Mouse (Mus musculus) thymus, postnatal 25 days (tissue): Measurements from ENCODE around the gene Alyref.
"Not testable (repeated sequence)": the region's sequence is repeated elsewhere in the genome, so short reads cannot be mapped to it uniquely, and the experiment has no call there.

Source experiments
- DNase-seq: peaks from one replicate; pipeline ENCODE4 v3.0.0; 2022

Gene Alyref

DNA sequence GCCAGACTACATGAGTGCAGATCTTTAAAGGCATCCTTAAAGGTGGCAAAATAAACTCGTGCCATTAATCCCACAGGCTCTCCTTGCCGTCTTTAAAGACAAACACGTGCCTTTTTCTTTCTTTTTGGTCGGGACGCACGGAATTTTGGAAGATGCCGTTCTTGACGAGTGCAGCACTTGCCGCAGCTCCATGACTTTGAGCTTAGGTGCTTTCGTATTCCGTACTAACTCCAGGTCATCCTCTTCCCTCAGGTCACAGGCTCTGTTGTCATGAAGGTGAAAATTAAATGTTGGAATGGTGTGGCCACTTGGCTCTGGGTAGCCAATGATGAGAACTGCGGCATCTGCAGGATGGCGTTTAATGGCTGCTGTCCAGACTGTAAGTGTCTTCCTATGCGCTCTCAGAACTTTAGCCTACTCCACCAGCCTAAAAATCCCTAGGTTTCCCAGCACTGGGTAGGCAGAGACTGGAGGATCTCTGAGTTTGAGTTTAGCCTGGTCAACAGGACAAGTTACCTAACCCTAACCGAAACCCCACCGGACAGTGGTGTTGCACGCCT is 905 bp upstream of the Alyref start:
- no peak for DNase-seq

GRCm38 (mm10) chr11:120597240-120598235 is 627 bp downstream of the Alyref start:
- no peak for DNase-seq

DNA sequence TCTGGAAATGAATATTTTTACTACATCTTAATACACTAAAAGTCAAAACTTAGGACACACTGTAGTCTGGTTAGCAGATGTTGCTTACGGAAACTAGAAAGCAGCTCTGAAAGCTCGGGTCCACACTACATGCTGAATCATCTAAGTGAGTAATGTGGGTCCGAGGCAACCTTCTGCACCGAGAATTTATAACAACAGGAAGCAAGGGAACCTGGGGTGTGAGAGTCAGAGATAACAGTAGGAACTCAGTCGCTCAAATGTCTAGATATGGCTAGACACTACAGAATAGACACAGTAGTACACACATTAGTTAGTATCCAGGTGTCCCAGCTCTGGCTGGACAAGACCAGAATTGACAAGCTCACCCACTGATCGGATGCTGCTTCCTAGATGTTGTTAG is 9.6 kb downstream of the Alyref start:
- no peak for DNase-seq

GRCm38 (mm10) chr11:120583937-120584336 is 14.2 kb downstream of the Alyref start:
- no peak for DNase-seq

GRCm38 (mm10) chr11:120582982-120583293 is 15.2 kb downstream of the Alyref start:
- not testable (repeated sequence) for DNase-seq

GRCm38 (mm10) chr11:120582268-120582981 is 15.7 kb downstream of the Alyref start:
- DNase-seq: peak; percentile 64

DNA sequence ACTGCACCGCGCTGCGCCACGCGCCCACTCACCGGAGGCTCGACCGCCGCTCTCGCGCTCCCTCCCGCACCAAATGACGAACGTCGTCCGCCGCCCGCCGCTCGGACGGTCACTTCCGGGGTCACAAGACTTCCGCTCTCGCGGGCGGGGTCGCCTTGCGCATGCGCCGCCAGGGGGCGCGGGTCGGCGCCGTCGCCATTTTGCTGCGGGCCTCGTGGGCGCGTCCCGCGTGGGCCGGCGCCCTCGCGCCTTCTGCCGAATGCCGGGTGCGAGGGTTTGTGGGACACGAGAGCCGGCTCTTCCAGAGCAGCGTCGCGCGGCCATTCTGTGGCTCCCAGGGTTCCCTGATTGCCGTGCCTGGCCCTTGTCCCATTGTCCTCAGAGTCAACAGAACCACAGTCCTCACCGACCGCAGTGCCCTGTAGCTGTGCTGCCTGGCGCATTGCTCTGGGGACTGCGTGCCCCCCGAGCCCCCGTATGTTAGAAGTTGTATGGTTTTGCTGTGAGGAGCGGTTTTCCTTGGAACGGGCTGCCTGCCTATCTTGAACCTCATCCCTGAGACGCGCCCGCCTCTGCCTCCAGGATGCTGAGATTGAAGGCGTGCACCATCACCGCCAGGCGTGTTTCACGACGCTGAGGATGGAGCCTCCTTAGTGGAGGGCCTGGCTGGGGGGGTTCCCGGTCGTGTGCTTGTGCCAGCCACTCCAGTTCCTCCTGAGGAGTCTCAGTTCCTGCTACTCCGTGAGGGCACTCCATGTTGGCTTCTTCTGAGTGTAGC is 16.5 kb downstream of the Alyref start, which contains the start of gene Arhgdia:
TSS of gene Arhgdia (minus strand) at position 135 of the 778 bp plus-strand sequence.
- DNase-seq: peak; percentile 90

DNA sequence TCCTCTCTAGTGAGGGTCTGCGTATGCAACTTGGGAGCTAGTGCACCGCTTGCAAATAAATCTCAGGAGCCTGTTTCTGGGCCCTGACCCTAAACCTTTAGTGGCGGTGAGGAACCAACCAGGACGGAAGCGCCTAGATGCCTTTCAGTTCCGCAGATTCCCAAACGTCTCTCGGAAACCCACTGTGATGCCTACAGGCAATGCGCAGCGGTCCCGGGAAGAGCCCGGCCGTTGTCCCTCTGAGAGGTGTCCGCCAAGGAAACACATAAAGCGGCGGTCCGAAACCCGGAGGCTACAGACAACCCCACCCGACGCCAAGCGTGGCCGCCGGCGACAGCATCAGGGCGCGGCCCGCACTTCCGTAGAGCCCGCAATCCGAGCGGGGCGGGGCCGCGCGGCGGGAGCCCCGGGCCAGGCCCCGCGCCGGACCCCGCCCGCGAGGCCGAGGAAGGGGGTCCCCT is 17.3 kb downstream of the Alyref start:
- DNase-seq: peak; percentile 51

- peak; percentile 30 for DNase-seq
Observed at GRCm38 (mm10) chr11:120580190-120580589, 18.0 kb downstream of the Alyref start.

GRCm38 (mm10) chr11:120579316-120580107 is 18.7 kb downstream of the Alyref start:
- peak; percentile 87 for DNase-seq

DNA sequence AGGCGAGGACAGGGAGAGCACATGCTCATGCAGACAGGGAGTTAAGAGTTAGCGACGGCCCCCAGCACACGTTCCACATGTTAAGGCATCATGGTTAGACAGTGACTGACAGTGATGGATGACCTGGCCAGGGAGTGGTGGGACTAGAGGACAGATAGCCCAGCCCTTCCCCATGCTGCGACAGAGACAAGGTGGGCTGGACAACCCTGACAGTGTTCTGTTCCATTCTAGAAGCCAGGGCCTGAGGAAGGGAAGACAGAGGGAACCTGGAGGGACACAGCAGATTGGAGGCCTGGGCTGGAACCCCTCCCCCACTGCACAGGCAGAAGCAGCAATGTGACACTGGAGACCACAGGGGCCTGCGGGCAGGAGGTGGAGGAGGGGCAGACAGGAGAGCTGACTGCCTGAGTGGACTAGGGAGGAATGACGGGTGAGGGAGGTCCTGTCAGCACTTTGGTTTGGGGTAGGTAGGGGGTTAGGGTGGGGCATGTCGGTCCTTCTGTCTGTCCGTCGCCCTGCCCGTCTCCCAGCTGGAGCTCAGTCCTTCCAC is 19.4 kb downstream of the Alyref start:
- no peak for DNase-seq

- DNase-seq: no peak
Observed at GRCm38 (mm10) chr11:120578024-120578693, 20.0 kb downstream of the Alyref start.

DNA sequence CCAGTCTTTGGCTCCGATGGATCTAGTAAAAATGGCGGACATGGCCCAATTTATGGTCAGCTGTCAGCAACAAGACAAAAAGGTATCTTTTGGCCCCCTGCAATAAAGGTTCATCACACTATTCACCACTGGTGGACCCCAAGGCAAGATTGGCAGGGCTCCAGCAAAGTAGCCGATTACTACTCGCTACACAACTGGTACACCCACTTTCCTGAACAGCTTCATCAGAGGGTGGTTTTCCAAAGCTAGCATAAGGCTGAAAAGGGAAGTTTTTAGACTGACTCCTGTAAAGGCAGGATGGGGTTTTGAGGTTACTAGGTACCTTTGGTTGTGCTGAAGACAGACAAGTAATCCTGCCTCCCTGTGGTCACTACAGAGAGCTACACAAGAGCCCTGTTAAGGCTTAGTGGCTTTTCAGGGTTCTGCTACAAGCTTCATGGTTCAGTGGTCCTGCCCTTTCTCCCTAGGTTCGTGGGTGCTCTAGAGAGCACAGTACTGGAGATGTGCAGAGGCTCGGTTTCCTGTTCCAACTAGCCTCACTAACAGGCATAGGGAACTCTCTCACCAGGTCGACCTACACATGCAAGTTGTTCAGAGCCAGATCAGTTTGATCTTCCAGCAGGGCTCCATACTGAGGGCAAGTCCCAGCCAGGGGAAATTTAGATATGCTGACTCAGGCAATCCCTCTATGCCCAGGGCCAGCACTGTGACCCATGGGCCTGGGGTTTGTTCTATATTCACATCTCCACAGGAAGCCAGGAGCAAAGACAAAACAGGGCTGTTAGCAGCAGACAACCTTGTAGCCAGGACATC is 20.7 kb downstream of the Alyref start:
- DNase-seq: peak; percentile 26

GRCm38 (mm10) chr11:120576365-120576981 is 21.7 kb downstream of the Alyref start:
- DNase-seq: no peak

- no peak for DNase-seq
Observed at GRCm38 (mm10) chr11:120575940-120576339, 22.2 kb downstream of the Alyref start.

DNA sequence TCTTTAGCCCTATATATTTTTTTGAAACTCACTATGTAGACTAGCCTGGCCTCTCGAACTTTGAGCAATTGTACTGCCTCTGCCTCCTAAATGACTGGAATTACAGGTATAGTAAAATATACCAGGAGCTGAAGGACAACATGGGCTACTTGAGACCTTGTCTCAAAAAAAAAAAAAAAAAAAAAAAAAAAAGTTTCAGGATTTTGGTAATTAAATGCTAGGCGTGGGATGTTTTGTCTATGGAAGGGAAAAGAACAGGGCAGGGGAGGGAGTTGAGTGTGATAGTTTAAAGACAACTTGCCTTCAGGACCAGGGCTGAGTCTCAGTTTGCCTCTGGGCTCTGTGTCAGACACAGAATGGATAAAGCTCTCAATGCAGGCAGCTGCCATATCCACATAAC is 23.1 kb downstream of the Alyref start:
- no peak for DNase-seq

GRCm38 (mm10) chr11:120574278-120574600 is 23.9 kb downstream of the Alyref start:
- no peak for DNase-seq

- DNase-seq: no peak
Observed at GRCm38 (mm10) chr11:120573585-120574277, 24.4 kb downstream of the Alyref start.
